Mouse (Mus musculus) MEL (cell line): ENCODE results near the gene Gpr31b. TPM values are rescaled to one million over a fixed set of nuclear protein-coding genes. Genes with fewer than 3 reads are reported as not detected.

ENCODE experiments used
- DNase-seq: peaks from one replicate; pipeline ENCODE4 v3.0.0; 2011; ENCODE audit warnings: low read depth, low spot score
- H3K27ac ChIP-seq: 2 replicates; pipeline ENCODE4 v1.5.1; 2012; ENCODE audit warnings: low read depth, mild to moderate bottlenecking, control low read depth, low read length, moderate library complexity; ENCODE audit not compliant: control insufficient read depth
- H3K27me3 ChIP-seq, 2 experiments: fragments of 150-350 bp in 1 of 2; sonication (generic) in 1 of 2; 2 replicates each; pipeline ENCODE4 v1.6.1; 2012; ENCODE audit warnings: low read length in 2 of 2, mild to moderate bottlenecking in 2 of 2, improper control_type of control experiment in 1 of 2, moderate library complexity in 1 of 2; ENCODE audit not compliant: insufficient read depth in 2 of 2, control insufficient read depth in 1 of 2
- H3K36me3 ChIP-seq, 2 experiments: 2 replicates each; pipeline ENCODE4 v1.6.1; 2012 to 2014; ENCODE audit warnings: low read length in 2 of 2, improper control_type of control experiment in 1 of 2, inconsistent platforms in 1 of 2, mild to moderate bottlenecking in 1 of 2; ENCODE audit not compliant: insufficient read depth in 2 of 2, control insufficient read depth in 1 of 2
- H3K4me1 ChIP-seq, 2 experiments: fragments of 150-350 bp in 1 of 2; sonication (generic) in 1 of 2; 2 replicates each; pipeline ENCODE4 v1.6.1; 2012; ENCODE audit warnings: low read length in 2 of 2, improper control_type of control experiment in 1 of 2, mild to moderate bottlenecking in 1 of 2; ENCODE audit not compliant: insufficient read depth in 2 of 2, control insufficient read depth in 1 of 2
- H3K4me3 ChIP-seq, 2 experiments: fragments of 150-350 bp in 1 of 2; sonication (generic) in 1 of 2; 2 replicates each; pipeline ENCODE4 v1.5.1; 2012; ENCODE audit warnings: low read depth in 2 of 2, low read length in 2 of 2, mild to moderate bottlenecking in 2 of 2, moderate library complexity in 2 of 2, control low read depth in 1 of 2, improper control_type of control experiment in 1 of 2; ENCODE audit not compliant: control insufficient read depth in 1 of 2, insufficient read depth in 1 of 2
- H3K79me2 ChIP-seq: 2 replicates; pipeline ENCODE4 v1.6.1; 2012; ENCODE audit warnings: mild to moderate bottlenecking, low read length, moderate library complexity; ENCODE audit not compliant: control insufficient read depth, poor library complexity, insufficient read depth
- H3K9ac ChIP-seq: 2 replicates; pipeline ENCODE4 v1.6.1; 2012; ENCODE audit warnings: low read depth, mild to moderate bottlenecking, control low read depth, low read length, moderate library complexity; ENCODE audit not compliant: control insufficient read depth, poor library complexity, severe bottlenecking
- H3K9me3 ChIP-seq: fragments of 150-350 bp; sonication (generic); replicated peaks from 2 replicates; pipeline ENCODE4 v1.6.1; 2012; ENCODE audit warnings: mild to moderate bottlenecking, low read length, improper control_type of control experiment, moderate library complexity; ENCODE audit not compliant: insufficient read depth
- BHLHE40 ChIP-seq: IDR thresholded peaks from 2 replicates; pipeline ENCODE4 v1.6.1; 2012; ENCODE audit warnings: low read depth, mild to moderate bottlenecking, inconsistent platforms, low read length, improper control_type of control experiment, borderline replicate concordance
- CHD1 ChIP-seq: IDR thresholded peaks from 2 replicates; pipeline ENCODE4 v1.6.1; 2012; ENCODE audit warnings: low read depth, mild to moderate bottlenecking, inconsistent platforms, low read length, improper control_type of control experiment
- CHD2 ChIP-seq: IDR thresholded peaks from 2 replicates; pipeline ENCODE4 v1.6.1; 2011; ENCODE audit warnings: low read length, improper control_type of control experiment
- CTCF ChIP-seq, 3 experiments: IDR thresholded peaks in 2 of 3; conservative IDR thresholded peaks in 1 of 3; 2 replicates each; pipeline ENCODE4 v1.5.1; 2011 to 2012; ENCODE audit warnings: low read length in 3 of 3, low read depth in 2 of 3, mild to moderate bottlenecking in 2 of 3, improper control_type of control experiment in 1 of 3, inconsistent platforms in 1 of 3, mixed read lengths in 1 of 3, moderate library complexity in 1 of 3; ENCODE audit not compliant: control insufficient read depth in 1 of 3, insufficient read depth in 1 of 3, poor library complexity in 1 of 3, severe bottlenecking in 1 of 3
- E2F4 ChIP-seq: IDR thresholded peaks from 2 replicates; pipeline ENCODE4 v1.6.1; 2011; ENCODE audit warnings: low read depth, low read length, improper control_type of control experiment, borderline replicate concordance
- ELF1 ChIP-seq: IDR thresholded peaks from 2 replicates; pipeline ENCODE4 v1.6.1; 2014; ENCODE audit warnings: low read depth, mild to moderate bottlenecking, inconsistent platforms, low read length, improper control_type of control experiment, moderate library complexity
- EP300 ChIP-seq, 2 experiments: IDR thresholded peaks; 2 replicates each; pipeline ENCODE4 v1.6.1; 2011; ENCODE audit warnings: improper control_type of control experiment in 2 of 2, low read length in 2 of 2, low read depth in 1 of 2, mild to moderate bottlenecking in 1 of 2
- ETS1 ChIP-seq: IDR thresholded peaks from 2 replicates; pipeline ENCODE4 v1.6.1; 2012; ENCODE audit warnings: low read depth, mild to moderate bottlenecking, inconsistent platforms, low read length, improper control_type of control experiment, moderate library complexity
- GABPA ChIP-seq: IDR thresholded peaks from 2 replicates; pipeline ENCODE4 v1.6.1; 2012; ENCODE audit warnings: low read depth, mild to moderate bottlenecking, inconsistent platforms, low read length, improper control_type of control experiment, moderate library complexity
- GATA1 ChIP-seq: IDR thresholded peaks from 2 replicates; pipeline ENCODE4 v1.6.1; 2011; ENCODE audit warnings: low read depth, low read length, improper control_type of control experiment
- HCFC1 ChIP-seq: IDR thresholded peaks from 2 replicates; pipeline ENCODE4 v1.6.1; 2012; ENCODE audit warnings: low read depth, mild to moderate bottlenecking, inconsistent platforms, low read length, improper control_type of control experiment, moderate library complexity
- JUND ChIP-seq: IDR thresholded peaks from 2 replicates; pipeline ENCODE4 v1.6.1; 2011; ENCODE audit warnings: low read depth, mild to moderate bottlenecking, improper control_type of control experiment, low read length
- KAT2A ChIP-seq: conservative IDR thresholded peaks from 2 replicates; pipeline ENCODE4 v1.6.1; 2012; ENCODE audit warnings: low read depth, low read length, improper control_type of control experiment, inconsistent platforms
- MAFK ChIP-seq: IDR thresholded peaks from 2 replicates; pipeline ENCODE4 v1.6.1; 2011; ENCODE audit warnings: low read depth, mild to moderate bottlenecking, low read length, improper control_type of control experiment, borderline replicate concordance
- MAX ChIP-seq: IDR thresholded peaks from 2 replicates; pipeline ENCODE4 v1.6.1; 2011; ENCODE audit warnings: low read length, improper control_type of control experiment
- MAZ ChIP-seq: IDR thresholded peaks from 2 replicates; pipeline ENCODE4 v1.6.1; 2012; ENCODE audit warnings: low read depth, mild to moderate bottlenecking, inconsistent platforms, low read length, improper control_type of control experiment
- MEF2A ChIP-seq: IDR thresholded peaks from 2 replicates; pipeline ENCODE4 v1.6.1; 2014; ENCODE audit warnings: low read depth, mild to moderate bottlenecking, inconsistent platforms, low read length, improper control_type of control experiment; ENCODE audit not compliant: poor library complexity, insufficient replicate concordance, severe bottlenecking; ENCODE audit errors: extremely low read depth
- MYB ChIP-seq: IDR thresholded peaks from 2 replicates; pipeline ENCODE4 v1.6.1; 2011; ENCODE audit warnings: mild to moderate bottlenecking, low read depth, low read length, improper control_type of control experiment
- MYC ChIP-seq: IDR thresholded peaks from 2 replicates; pipeline ENCODE4 v1.6.1; 2011; ENCODE audit warnings: low read depth, mild to moderate bottlenecking, low read length, improper control_type of control experiment, moderate library complexity
- NELFE ChIP-seq: IDR thresholded peaks from 2 replicates; pipeline ENCODE4 v1.6.1; 2011; ENCODE audit warnings: low read depth, low read length, improper control_type of control experiment
- NRF1 ChIP-seq: IDR thresholded peaks from 2 replicates; pipeline ENCODE4 v1.6.1; 2014; ENCODE audit warnings: low read depth, mild to moderate bottlenecking, inconsistent platforms, low read length, improper control_type of control experiment, moderate library complexity; ENCODE audit not compliant: poor library complexity, insufficient read depth, severe bottlenecking
- POLR2A ChIP-seq, 2 experiments: IDR thresholded peaks; 2 replicates each; pipeline ENCODE4 v1.6.1; 2011 to 2012; ENCODE audit warnings: low read length in 2 of 2, mild to moderate bottlenecking in 2 of 2, control low read depth in 1 of 2, improper control_type of control experiment in 1 of 2, low read depth in 1 of 2, moderate library complexity in 1 of 2; ENCODE audit not compliant: control insufficient read depth in 1 of 2, insufficient read depth in 1 of 2, poor library complexity in 1 of 2
- POLR2AphosphoS2 ChIP-seq: IDR thresholded peaks from 2 replicates; pipeline ENCODE4 v1.6.1; 2011; ENCODE audit warnings: low read length, improper control_type of control experiment
- POLR2AphosphoS5 ChIP-seq: IDR thresholded peaks from 2 replicates; pipeline ENCODE4 v1.6.1; 2012; ENCODE audit warnings: low read depth, borderline replicate concordance, mild to moderate bottlenecking, inconsistent platforms, low read length, moderate library complexity, mixed read lengths
- RAD21 ChIP-seq: IDR thresholded peaks from 2 replicates; pipeline ENCODE4 v1.6.1; 2011; ENCODE audit warnings: mild to moderate bottlenecking, low read depth, low read length, improper control_type of control experiment
- RCOR1 ChIP-seq: IDR thresholded peaks from 2 replicates; pipeline ENCODE4 v1.6.1; 2012; ENCODE audit warnings: low read depth, mild to moderate bottlenecking, inconsistent platforms, low read length, improper control_type of control experiment
- SIN3A ChIP-seq: IDR thresholded peaks from 2 replicates; pipeline ENCODE4 v1.6.1; 2012; ENCODE audit warnings: low read length, improper control_type of control experiment, inconsistent platforms
- SMC3 ChIP-seq: IDR thresholded peaks from 2 replicates; pipeline ENCODE4 v1.6.1; 2011; ENCODE audit warnings: low read depth, low read length, improper control_type of control experiment
- TAL1 ChIP-seq: IDR thresholded peaks from 2 replicates; pipeline ENCODE4 v1.6.1; 2012; ENCODE audit warnings: mild to moderate bottlenecking, inconsistent platforms, low read length, moderate library complexity, mixed read lengths
- TBP ChIP-seq: IDR thresholded peaks from 2 replicates; pipeline ENCODE4 v1.8.0; 2011; ENCODE audit warnings: low read depth, low read length, improper control_type of control experiment
- TCF12 ChIP-seq: IDR thresholded peaks from 2 replicates; pipeline ENCODE4 v1.6.1; 2014; ENCODE audit warnings: low read depth, mild to moderate bottlenecking, inconsistent platforms, low read length, improper control_type of control experiment, moderate library complexity
- UBTF ChIP-seq: IDR thresholded peaks from 2 replicates; pipeline ENCODE4 v1.6.1; 2012; ENCODE audit warnings: low read depth, mild to moderate bottlenecking, inconsistent platforms, low read length, improper control_type of control experiment, moderate library complexity, borderline replicate concordance; ENCODE audit not compliant: insufficient read depth
- USF1 ChIP-seq: IDR thresholded peaks from 2 replicates; pipeline ENCODE4 v1.6.1; 2014; ENCODE audit warnings: low read depth, mild to moderate bottlenecking, inconsistent platforms, low read length, improper control_type of control experiment, moderate library complexity
- USF2 ChIP-seq, 2 experiments: IDR thresholded peaks; 2 replicates each; pipeline ENCODE4 v1.6.1; 2011 to 2012; ENCODE audit warnings: improper control_type of control experiment in 2 of 2, low read length in 2 of 2, borderline replicate concordance in 1 of 2, inconsistent platforms in 1 of 2, low read depth in 1 of 2, mild to moderate bottlenecking in 1 of 2; ENCODE audit not compliant: insufficient read depth in 1 of 2
- ZC3H11A ChIP-seq: IDR thresholded peaks from 2 replicates; pipeline ENCODE4 v1.6.1; 2012; ENCODE audit warnings: low read depth, mild to moderate bottlenecking, inconsistent platforms, low read length, improper control_type of control experiment
- ZKSCAN1 ChIP-seq: IDR thresholded peaks from 2 replicates; pipeline ENCODE4 v1.6.1; 2012; ENCODE audit warnings: low read depth, mild to moderate bottlenecking, inconsistent platforms, low read length, improper control_type of control experiment, moderate library complexity
- ZMIZ1 ChIP-seq: IDR thresholded peaks from 2 replicates; pipeline ENCODE4 v1.6.1; 2012; ENCODE audit warnings: low read depth, mild to moderate bottlenecking, inconsistent platforms, low read length, improper control_type of control experiment, moderate library complexity
- ZNF384 ChIP-seq: IDR thresholded peaks from 2 replicates; pipeline ENCODE4 v1.6.1; 2012; ENCODE audit warnings: low read depth, mild to moderate bottlenecking, inconsistent platforms, low read length, improper control_type of control experiment
- polyA plus RNA-seq, 2 experiments: library from polyadenylated mRNA; stranded (reverse) in 1 of 2; unstranded in 1 of 2; fragments of >175 nt in 1 of 2; fragments of >200 nt in 1 of 2; gene quantifications; 2 replicates each; pipeline versions ENCODE4 v1.2.1 to v1.2.4; 2012; ENCODE audit warnings: low replicate concordance in 2 of 2, low read depth in 1 of 2; ENCODE audit not compliant: insufficient read length in 2 of 2, insufficient read depth in 1 of 2, missing spikeins in 1 of 2
- total RNA-seq: library from RNA; depleted of rRNA; stranded (reverse); fragments of 300-350 nt; gene quantifications from 2 replicates; pipeline ENCODE4 v1.2.3, GENCODE M21; 2012

The Gpr31b gene
- total and polyA plus RNA-seq, 3 experiments, result 0.08 to 0.12 TPM; not detected in 1

DNA sequence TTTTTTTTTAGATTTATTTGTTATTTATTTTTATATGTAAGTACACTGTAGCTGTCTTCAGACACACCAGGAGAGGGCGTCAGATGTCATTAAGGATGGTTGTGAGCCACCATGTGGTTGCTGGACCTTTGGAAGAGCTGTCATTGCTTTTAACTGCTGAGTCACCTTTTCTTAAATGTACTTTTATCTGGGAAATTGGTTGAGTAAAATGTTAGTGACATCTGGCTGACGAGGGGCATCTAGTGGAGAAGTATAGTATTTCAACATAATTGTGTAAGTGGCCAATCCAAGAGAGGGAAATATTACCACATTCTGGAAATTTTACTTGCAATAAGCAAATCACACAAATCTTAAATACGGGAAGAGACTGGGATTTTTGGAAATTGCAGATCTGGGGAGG, 42.2 kb downstream of the Gpr31b start:
- Histone ChIP-seq H3K9me3 (no peaks in the 10 kb centered on the region), H3K27ac (no peak overlapping the region), H3K9ac (no peak overlapping the region), H3K4me3 (no peak overlapping the region), H3K79me2 (peaks cover 15% of the 10 kb centered on the region), H3K27me3 (no peaks in the 10 kb centered on the region), H3K4me1 (peaks cover 0 to 3% of the 10 kb centered on the region in 2 experiments; a peak in 2 of 4 replicates), H3K36me3 (peaks cover 9 to 15% of the 10 kb centered on the region in 2 experiments)
- peak; percentile 89 for DNase-seq
- TF ChIP-seq EP300 (IDR thresholded peaks at IDR 0.05; ENCODE audit: low read depth in 1 of 2, low read length in 2 of 2) (no peak), POLR2AphosphoS5 (no peak), CHD1 (no peak), ETS1 (peak; percentile 82), TAL1 (no peak), NELFE (no peak), POLR2A (IDR thresholded peaks at IDR 0.05; ENCODE audit: control insufficient read depth in 1 of 2, insufficient read depth in 1 of 2, low read depth in 1 of 2, low read length in 2 of 2, poor library complexity in 1 of 2) (no peak), POLR2AphosphoS2 (no peak), GABPA (no peak), BHLHE40 (no peak), TBP (0 out of 2 replicates have a peak, but pooled peaks have one; percentile 43), ELF1 (no peak), SIN3A (peak; percentile 97), NRF1 (no peak), ZKSCAN1 (no peak), USF1 (no peak), MYB (no peak), HCFC1 (no peak), MAX (peak; percentile 60), SMC3 (peak; percentile 54), TCF12 (no peak), CHD2 (no peak), UBTF (no peak), MAFK (peak; percentile 96), JUND (no peak), GATA1 (0 out of 2 replicates have a peak, but pooled peaks have one; percentile 18), E2F4 (no peak), USF2 (IDR thresholded peaks at IDR 0.05; ENCODE audit: borderline replicate concordance in 1 of 2, insufficient read depth in 1 of 2, low read depth in 1 of 2, low read length in 2 of 2) (no peak), KAT2A (no peak), RCOR1 (no peak), ZC3H11A (peak; percentile 41; the same call in 1 of the 2 replicates), ZMIZ1 (no peak), MEF2A (no peak), MYC (peak; percentile 94), CTCF (IDR thresholded peaks at IDR 0.05 in 2 of 3, conservative IDR thresholded peaks at IDR 0.05 in 1 of 3; ENCODE audit: control insufficient read depth in 1 of 3, insufficient read depth in 1 of 3, low read depth in 2 of 3, low read length in 3 of 3, poor library complexity in 1 of 3, severe bottlenecking in 1 of 3) (peak in 2 of 3 experiments; percentile 43 to 67; a peak in 4 of 6 replicates), RAD21 (peak; percentile 66), MAZ (no peak), ZNF384 (no peak)
